Mouse (Mus musculus) hindbrain, embryonic 14.5 days (tissue): Measurements from ENCODE around the gene Olfr1053. TPM values are rescaled to one million over a fixed set of nuclear protein-coding genes. Genes with fewer than 3 reads are reported as not detected.
"Not testable (repeated sequence)": the region's sequence is repeated elsewhere in the genome, so short reads cannot be mapped to it uniquely, and the experiment has no call there.

Source experiments
- ATAC-seq: fragments of 200-750 bp; cut with Nextera tagmentation; 2 replicates; pipeline ENCODE4 v1.8.0; 2017; ENCODE audit warnings: moderate number of reproducible peaks, mild to moderate bottlenecking, moderate TSS enrichment, moderate library complexity; ENCODE audit not compliant: low FRiP score
- DNase-seq: peaks from one replicate; pipeline ENCODE4 v3.0.0-alpha.2; 2015; ENCODE audit warnings: low spot score
- H3K27ac ChIP-seq: fragments of 300-500 bp; sonication (generic); 2 replicates; pipeline ENCODE4 v1.5.1; 2014; ENCODE audit warnings: mild to moderate bottlenecking, moderate library complexity
- H3K27me3 ChIP-seq: fragments of 300-500 bp; sonication (generic); 2 replicates; pipeline ENCODE4 v1.6.1; 2014; ENCODE audit warnings: mild to moderate bottlenecking, low read length, mixed read lengths; ENCODE audit not compliant: control insufficient read depth, insufficient read depth
- H3K36me3 ChIP-seq: fragments of 300-500 bp; sonication (generic); replicated peaks from 2 replicates; pipeline ENCODE4 v1.6.1; 2014; ENCODE audit not compliant: control insufficient read depth, insufficient read depth
- H3K4me1 ChIP-seq: fragments of 300-500 bp; sonication (generic); replicated peaks from 2 replicates; pipeline ENCODE4 v1.6.1; 2014; ENCODE audit warnings: antibody characterized with exemption, low read length, mixed read lengths; ENCODE audit not compliant: control insufficient read depth, insufficient read depth
- H3K4me2 ChIP-seq: fragments of 300-500 bp; sonication (generic); replicated peaks from 2 replicates; pipeline ENCODE4 v1.6.1; 2014; ENCODE audit warnings: mild to moderate bottlenecking, moderate library complexity
- H3K4me3 ChIP-seq: fragments of 300-500 bp; sonication (generic); replicated peaks from 2 replicates; pipeline ENCODE4 v1.5.1; 2014; ENCODE audit warnings: mild to moderate bottlenecking, low read length
- H3K9ac ChIP-seq: fragments of 300-500 bp; sonication (generic); 2 replicates; pipeline ENCODE4 v1.6.1; 2014
- H3K9me3 ChIP-seq: fragments of 300-500 bp; sonication (generic); 2 replicates; pipeline ENCODE4 v1.6.1; 2016; ENCODE audit warnings: low read length; ENCODE audit not compliant: control insufficient read depth
- WGBS: fragments of 180-500 bp; shearing (Covaris S2); extraction: QIAGEN DNeasy Blood & Tissue Kit; methylation state at CpG from one replicate; pipeline ENCODE4 v1.1.7; 2014; 5-methylcytosine and 5-hydroxymethylcytosine counted together
- polyA plus RNA-seq: library from polyadenylated mRNA; unstranded; fragments of >200 nt; fragmentation: Nextera tagmentation; extraction: Ambion mirVana; gene quantifications from 2 replicates; pipeline ENCODE4 v1.2.1, GENCODE M21; 2014

Gene Olfr1053
- polyA plus RNA-seq, result not detected in 2 replicates

GRCm38 (mm10) chr2:86315184-86315583 is at the start of gene Olfr1053:
Gene Olfr1053, minus strand, starts transcription at chr2:86315284.
- Histone ChIP-seq H3K27ac (no peak within 1 kb of the TSS), H3K4me1 (no peaks in the 10 kb centered on the region), H3K4me3 (no peak within 1 kb of the TSS), H3K4me2 (no peak within 1 kb of the TSS), H3K9ac (no peak within 1 kb of the TSS), H3K36me3 (no peaks in the 10 kb centered on the region), H3K27me3 (no peaks in the 10 kb centered on the region), H3K9me3 (no peaks in the 10 kb centered on the region)
- ATAC-seq (no peak), DNase-seq (no peak)
- 76% methylated on average over 3 of the region's 3 CpGs for WGBS

- H3K9me3 ChIP-seq, result no peaks in the 10 kb centered on the region
- DNase-seq, result no peak
- H3K36me3 ChIP-seq, result no peaks in the 10 kb centered on the region
- H3K27ac ChIP-seq, result no peak within 1 kb of the TSS
- H3K4me2 ChIP-seq, result no peak within 1 kb of the TSS
- no peaks in the 10 kb centered on the region for H3K27me3 ChIP-seq
- H3K4me3 ChIP-seq, result no peak within 1 kb of the TSS
- no peak for ATAC-seq
- no peaks in the 10 kb centered on the region for H3K4me1 ChIP-seq
- H3K9ac ChIP-seq, result no peak within 1 kb of the TSS
Observed at GRCm38 (mm10) chr2:86362369-86362768, 47.3 kb upstream of the Olfr1053 start, which contains the start of gene Olfr1056. Gene Olfr1056, minus strand, starts transcription at chr2:86362469.

GRCm38 (mm10) chr2:86351751-86352150 is 36.7 kb upstream of the Olfr1053 start:
- not testable (repeated sequence) for H3K36me3 ChIP-seq, H3K27me3 ChIP-seq, H3K4me1 ChIP-seq, H3K9me3 ChIP-seq, H3K9ac ChIP-seq, DNase-seq, H3K4me3 ChIP-seq, H3K27ac ChIP-seq, H3K4me2 ChIP-seq, ATAC-seq
- 75% methylated on average over 1 of the region's 1 CpGs for WGBS

GRCm38 (mm10) chr2:86350184-86350583 is 35.1 kb upstream of the Olfr1053 start, which contains the start of gene Olfr1055:
Gene Olfr1055, minus strand, starts transcription at chr2:86350284.
- WGBS, result 95% methylated on average over 5 of the region's 5 CpGs
- no peaks in the 10 kb centered on the region for H3K9me3 ChIP-seq
- no peak within 1 kb of the TSS for H3K4me2 ChIP-seq
- no peaks in the 10 kb centered on the region for H3K36me3 ChIP-seq
- no peaks in the 10 kb centered on the region for H3K4me1 ChIP-seq
- DNase-seq (no peak), ATAC-seq (no peak)
- no peak within 1 kb of the TSS for H3K27ac ChIP-seq
- no peak within 1 kb of the TSS for H3K4me3 ChIP-seq
- no peak within 1 kb of the TSS for H3K9ac ChIP-seq
- no peaks in the 10 kb centered on the region for H3K27me3 ChIP-seq

- H3K36me3 ChIP-seq, result no peaks in the 10 kb centered on the region
- H3K9me3 ChIP-seq, result no peaks in the 10 kb centered on the region
- WGBS, result 81% methylated on average over 3 of the region's 3 CpGs
- DNase-seq, result no peak
- no peak within 1 kb of the TSS for H3K27ac ChIP-seq
- no peak within 1 kb of the TSS for H3K4me3 ChIP-seq
- no peak for ATAC-seq
- no peak within 1 kb of the TSS for H3K9ac ChIP-seq
- H3K4me1 ChIP-seq, result no peaks in the 10 kb centered on the region
- H3K4me2 ChIP-seq, result no peak within 1 kb of the TSS
- no peaks in the 10 kb centered on the region for H3K27me3 ChIP-seq
Observed at GRCm38 (mm10) chr2:86335333-86335732, 20.2 kb upstream of the Olfr1053 start, which contains the start of gene Olfr1054. Gene Olfr1054, minus strand, starts transcription at chr2:86335433.

- Histone ChIP-seq H3K27ac (no peak within 1 kb of the TSS), H3K9ac (no peak within 1 kb of the TSS), H3K4me1 (no peaks in the 10 kb centered on the region), H3K27me3 (no peaks in the 10 kb centered on the region), H3K4me2 (no peak within 1 kb of the TSS), H3K36me3 (no peaks in the 10 kb centered on the region), H3K9me3 (no peaks in the 10 kb centered on the region), H3K4me3 (no peak within 1 kb of the TSS)
- DNase-seq, result no peak
- ATAC-seq, result no peak
Observed at GRCm38 (mm10) chr2:86292155-86292554, 22.9 kb downstream of the Olfr1053 start, which contains the start of gene Olfr1052. Gene Olfr1052, plus strand, starts transcription at chr2:86292455.

GRCm38 (mm10) chr2:86278988-86279387 is 36.1 kb downstream of the Olfr1053 start, which contains the start of gene Olfr1051:
Gene Olfr1051, minus strand, starts transcription at chr2:86279088.
- H3K27me3 ChIP-seq, H3K9me3 ChIP-seq, H3K27ac ChIP-seq, H3K4me3 ChIP-seq, H3K4me2 ChIP-seq, H3K36me3 ChIP-seq, DNase-seq, H3K9ac ChIP-seq, H3K4me1 ChIP-seq, ATAC-seq: not testable (repeated sequence)

Other genes starting within 250 kb of the Olfr1053 start
- not detected in 2 replicates for gene Olfr1036, start 241.3 kb downstream of the Olfr1053 start, polyA plus RNA-seq
- gene Olfr1037, start 227.9 kb downstream of the Olfr1053 start, polyA plus RNA-seq, result not detected in 2 replicates
- not detected in 2 replicates for gene Olfr1039, start 179.4 kb downstream of the Olfr1053 start, polyA plus RNA-seq
- gene Olfr1040, start 168.6 kb downstream of the Olfr1053 start, polyA plus RNA-seq, result not detected in 2 replicates
- not detected in 2 replicates for gene Olfr1042, start 153.4 kb downstream of the Olfr1053 start, polyA plus RNA-seq
- not detected in 2 replicates for gene Olfr1043, start 147.8 kb downstream of the Olfr1053 start, polyA plus RNA-seq
- gene Olfr1044, start 137.5 kb downstream of the Olfr1053 start, polyA plus RNA-seq, result not detected in 2 replicates
- gene Olfr52, start 129.6 kb downstream of the Olfr1053 start, polyA plus RNA-seq, result not detected in 2 replicates
- gene Olfr1045, start 112.3 kb downstream of the Olfr1053 start, polyA plus RNA-seq, result not detected in 2 replicates
- gene Olfr1046, start 96.0 kb downstream of the Olfr1053 start, polyA plus RNA-seq, result not detected in 2 replicates
- not detected in 2 replicates for gene Olfr1047, start 83.9 kb downstream of the Olfr1053 start, polyA plus RNA-seq
- gene Olfr1048, start 75.0 kb downstream of the Olfr1053 start, polyA plus RNA-seq, result not detected in 2 replicates
- not detected in 2 replicates for gene Olfr1049, start 57.0 kb downstream of the Olfr1053 start, polyA plus RNA-seq
- gene Olfr1051, start 36.2 kb downstream of the Olfr1053 start, polyA plus RNA-seq, result not detected in 2 replicates
- gene Olfr1052, start 22.8 kb downstream of the Olfr1053 start, polyA plus RNA-seq, result not detected in 2 replicates
- gene Olfr1054, start 20.1 kb upstream of the Olfr1053 start, polyA plus RNA-seq, result not detected in 2 replicates
- gene Olfr1055, start 35.0 kb upstream of the Olfr1053 start, polyA plus RNA-seq, result not detected in 2 replicates
- gene Olfr1056, start 47.2 kb upstream of the Olfr1053 start, polyA plus RNA-seq, result not detected in 2 replicates
- not detected in 2 replicates for gene Olfr1057, start 63.1 kb upstream of the Olfr1053 start, polyA plus RNA-seq
- gene Olfr1058, start 73.3 kb upstream of the Olfr1053 start, polyA plus RNA-seq, result not detected in 2 replicates
- not detected in 2 replicates for gene Olfr1061, start 98.8 kb upstream of the Olfr1053 start, polyA plus RNA-seq
- gene Olfr1062, start 111.5 kb upstream of the Olfr1053 start, polyA plus RNA-seq, result not detected in 2 replicates
- not detected in 2 replicates for gene Olfr1065, start 135.3 kb upstream of the Olfr1053 start, polyA plus RNA-seq
- gene Olfr1066, start 141.0 kb upstream of the Olfr1053 start, polyA plus RNA-seq, result not detected in 2 replicates
- gene Olfr228, start 172.1 kb upstream of the Olfr1053 start, polyA plus RNA-seq, result not detected in 2 replicates
- gene Olfr1076, start 193.2 kb upstream of the Olfr1053 start, polyA plus RNA-seq, result not detected in 2 replicates
- not detected in 2 replicates for gene Olfr1079, start 227.2 kb upstream of the Olfr1053 start, polyA plus RNA-seq
- not detected in 2 replicates for gene Olfr1080, start 243.0 kb upstream of the Olfr1053 start, polyA plus RNA-seq